Mouse (Mus musculus): Measurements from ENCODE around the gene Gzma. TPM values are rescaled to one million over a fixed set of nuclear protein-coding genes. Genes with fewer than 3 reads are reported as not detected.

Gene Gzma
- polyA plus RNA-seq, 1 experiment from 2014 or later: 2.7 TPM

DNA sequence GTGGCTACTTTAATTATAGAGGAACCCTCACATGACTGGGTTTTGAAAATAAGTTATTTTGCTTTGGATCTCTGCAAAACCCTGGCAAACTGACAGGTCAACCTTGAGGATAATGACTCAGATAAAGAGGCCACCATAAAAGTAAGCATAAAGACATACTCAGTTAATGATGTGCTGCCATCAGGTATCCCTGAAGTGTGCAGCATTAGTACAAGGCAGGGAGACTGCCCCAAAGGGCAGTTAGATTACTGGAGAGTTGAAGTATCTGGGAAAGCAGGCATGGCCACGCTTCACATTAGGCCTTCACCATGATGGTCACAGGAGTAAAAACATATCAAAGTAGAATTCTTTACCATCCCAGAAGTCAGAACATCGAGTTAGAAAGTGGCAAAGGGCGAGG lies 55.9 kb downstream of the Gzma start:
- 42% methylated on average over 3 of the region's 3 CpGs for WGBS
- Histone ChIP-seq H3K4me2 (replicated peaks) (peak overlapping the region; percentile 49), H3K36me3 (peaks cover 7% of the 10 kb centered on the region; the same call in 1 of the 2 replicates), H3K27ac (no peak overlapping the region), H3K4me3 (replicated peaks) (peak overlapping the region; percentile 48; the same call in 1 of the 2 replicates), H3K4me1 (replicated peaks) (no peaks in the 10 kb centered on the region), H3K27me3 (replicated peaks) (no peaks in the 10 kb centered on the region), H3K9ac (no peak overlapping the region), H3K9me3 (no peaks in the 10 kb centered on the region)
- ATAC-seq: no peak

Other genes starting within 250 kb of the Gzma start
- 54.2 and 60.4 TPM in 2 replicates for gene Mtrex, start 173.6 kb downstream of the Gzma start, polyA plus RNA-seq (2015; fragmentation: Nextera tagmentation; extraction: Ambion mirVana)
- 18.0 and 21.5 TPM in 2 replicates for gene Dhx29, start 173.5 kb downstream of the Gzma start, polyA plus RNA-seq (2015; fragmentation: Nextera tagmentation; extraction: Ambion mirVana)
- gene Ccno, start 113.2 kb downstream of the Gzma start, polyA plus RNA-seq (2015; fragmentation: Nextera tagmentation; extraction: Ambion mirVana): 0.27 and 0.34 TPM in 2 replicates
- gene Mcidas, start 107.1 kb downstream of the Gzma start, polyA plus RNA-seq (2015; fragmentation: Nextera tagmentation; extraction: Ambion mirVana): 0.09 TPM in 1 of 2 replicates, not detected in the other
- not detected in 2 replicates for gene Cdc20b, start 65.9 kb downstream of the Gzma start, polyA plus RNA-seq (2015; fragmentation: Nextera tagmentation; extraction: Ambion mirVana)
- gene Gpx8, start 54.6 kb downstream of the Gzma start, polyA plus RNA-seq (2015; fragmentation: Nextera tagmentation; extraction: Ambion mirVana): 106 and 119 TPM in 2 replicates
- 4.2 and 4.5 TPM in 2 replicates for gene Esm1, start 108.7 kb upstream of the Gzma start, polyA plus RNA-seq (2015; fragmentation: Nextera tagmentation; extraction: Ambion mirVana)
- not detected in 2 replicates for gene Gzmk, start 124.9 kb upstream of the Gzma start, polyA plus RNA-seq (2015; fragmentation: Nextera tagmentation; extraction: Ambion mirVana)
- gene BC067074, start 192.2 kb upstream of the Gzma start, polyA plus RNA-seq (2015; fragmentation: Nextera tagmentation; extraction: Ambion mirVana): 2.6 and 2.8 TPM in 2 replicates